Mouse (Mus musculus) retina, adult 2 months (tissue): Measurements from ENCODE around the gene Cemip.

Source experiments
- DNase-seq: peaks from one replicate; pipeline ENCODE4 v3.0.0-alpha.2; 2012; ENCODE audit warnings: low read depth, low spot score

Gene Cemip

DNA sequence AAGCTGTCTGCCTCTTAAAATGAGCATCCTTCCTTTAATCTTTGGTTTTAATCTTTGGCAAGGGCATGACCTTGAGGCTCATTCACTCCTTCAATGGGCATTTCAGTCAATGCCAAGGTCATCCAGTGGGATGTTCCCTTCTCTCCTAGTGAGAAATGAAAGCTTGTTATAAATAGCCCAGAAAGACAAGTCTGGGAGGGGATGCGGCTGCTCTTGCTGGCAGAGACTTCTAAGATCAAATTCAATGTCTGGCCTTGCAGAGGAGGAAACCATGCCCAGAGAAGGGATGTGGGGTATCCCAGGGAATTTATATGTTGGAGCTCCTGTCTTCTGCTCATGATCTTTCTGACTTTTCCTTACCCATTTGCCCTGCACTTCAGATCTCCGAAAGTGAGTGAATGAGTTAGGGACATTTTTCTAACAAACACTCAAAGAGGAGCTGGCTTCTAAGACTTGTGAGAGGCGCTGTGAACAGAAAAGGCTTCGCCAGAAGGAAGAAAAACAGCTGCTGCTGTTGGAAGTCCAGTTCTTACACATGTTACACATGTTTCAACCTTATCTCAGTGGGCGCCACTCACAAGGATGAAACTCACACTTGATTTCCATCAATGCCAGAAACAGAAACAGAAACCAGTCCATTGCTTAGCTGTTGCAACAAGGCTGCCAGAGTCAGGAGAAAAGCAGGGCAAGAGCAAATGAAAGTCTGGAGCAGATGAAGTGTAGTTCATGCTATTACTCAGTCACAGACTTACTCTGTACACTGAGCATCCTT, 120.1 kb downstream of the Cemip start:
- no peak for DNase-seq

DNA sequence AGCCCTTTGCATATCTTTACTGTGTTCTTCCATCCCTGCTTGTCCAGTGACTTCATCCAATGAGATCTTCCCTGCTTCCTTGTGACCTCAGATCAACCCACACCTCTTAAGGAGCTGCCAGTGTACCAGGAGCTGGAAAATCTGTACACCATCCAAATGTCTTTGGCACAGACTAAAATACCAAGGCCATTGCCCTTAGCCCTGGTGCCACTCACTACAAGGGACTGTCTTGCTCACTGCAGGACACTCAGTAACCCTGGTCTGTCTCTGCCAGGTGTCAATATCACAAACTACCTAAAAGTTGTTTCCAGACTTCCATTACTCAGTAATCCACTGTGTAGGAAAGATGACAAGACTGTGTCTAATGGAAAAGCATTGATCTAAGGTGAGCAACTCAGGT, 121.1 kb downstream of the Cemip start:
- no peak for DNase-seq

DNA sequence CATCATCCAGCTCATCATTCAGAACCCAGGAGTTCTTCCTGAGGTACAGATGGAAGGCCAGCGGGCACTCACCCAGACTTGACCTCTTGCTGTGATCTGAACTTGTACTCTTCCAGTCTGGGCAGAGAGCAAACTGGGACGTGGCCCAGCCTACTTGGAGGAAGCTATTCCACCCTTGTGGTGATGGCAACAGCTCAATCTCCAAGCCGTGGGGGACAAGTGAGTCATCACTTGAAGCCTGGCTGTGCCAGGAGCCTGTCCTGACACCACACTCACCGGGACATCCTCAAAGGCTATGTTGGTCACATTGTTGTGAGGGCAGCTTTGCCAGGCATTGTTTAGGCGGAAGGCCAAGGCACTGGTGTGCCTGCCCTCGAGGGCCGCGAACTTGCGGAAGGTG, 133.8 kb downstream of the Cemip start:
- no peak for DNase-seq

DNA sequence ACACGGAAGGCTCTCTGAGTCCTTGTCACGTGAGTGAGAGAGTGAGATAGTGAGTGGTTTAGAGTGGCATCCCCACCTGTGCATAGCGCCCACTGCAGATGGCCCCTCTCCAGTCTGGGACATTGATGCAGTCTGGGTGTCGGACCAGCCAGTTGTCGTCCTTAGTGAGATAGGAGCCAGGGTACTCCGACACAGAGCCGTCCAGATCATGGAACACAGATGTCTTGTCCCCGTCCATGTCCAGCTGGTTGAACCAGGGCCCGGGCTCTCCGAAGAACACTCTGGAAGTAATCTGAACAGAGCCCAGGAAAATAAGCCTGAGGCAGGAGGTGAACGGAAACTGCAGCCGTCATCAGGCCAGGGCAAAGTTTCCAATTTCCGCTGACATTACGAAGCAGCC, 135.0 kb downstream of the Cemip start:
- DNase-seq: no peak

DNA sequence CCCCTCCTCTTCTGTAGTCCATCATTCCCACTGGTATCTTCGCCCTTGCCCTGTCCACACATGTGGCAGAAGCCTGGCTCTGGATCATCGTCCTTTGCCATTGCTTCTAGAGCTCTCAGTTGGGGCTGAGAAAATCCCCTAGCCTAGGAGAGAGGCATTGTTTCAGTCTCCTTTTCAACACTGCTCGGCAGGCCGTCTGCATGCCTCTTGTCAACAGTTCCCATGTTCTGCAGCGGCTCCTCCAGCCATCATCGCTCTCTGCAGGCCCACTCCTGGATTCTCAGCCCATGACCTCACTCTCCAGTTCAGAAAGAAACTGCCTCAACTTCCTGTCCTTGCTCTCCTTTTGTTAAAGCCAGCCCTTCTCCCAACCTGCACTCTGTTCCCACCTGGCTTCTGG, 136.6 kb downstream of the Cemip start:
- no peak for DNase-seq

DNA sequence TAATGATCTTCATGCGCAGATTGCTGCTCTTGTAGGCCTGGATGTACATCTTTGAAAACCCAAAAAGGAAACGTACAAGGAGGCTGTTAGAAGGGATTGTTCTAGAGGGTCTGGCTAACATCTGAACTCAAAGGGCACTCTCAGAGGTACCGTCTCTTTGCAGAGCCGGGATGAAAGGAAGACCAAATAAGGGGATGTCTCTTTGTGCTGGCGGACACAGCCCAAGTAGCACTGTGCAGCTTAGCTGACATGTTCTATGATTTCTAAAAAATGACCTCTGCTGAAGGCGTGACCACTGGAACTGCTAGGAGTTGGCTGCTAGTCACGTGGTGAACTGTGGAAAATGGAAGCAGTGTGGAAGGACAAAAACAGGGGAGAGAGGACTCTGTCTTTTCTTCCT, 137.6 kb downstream of the Cemip start:
- DNase-seq: no peak

DNA sequence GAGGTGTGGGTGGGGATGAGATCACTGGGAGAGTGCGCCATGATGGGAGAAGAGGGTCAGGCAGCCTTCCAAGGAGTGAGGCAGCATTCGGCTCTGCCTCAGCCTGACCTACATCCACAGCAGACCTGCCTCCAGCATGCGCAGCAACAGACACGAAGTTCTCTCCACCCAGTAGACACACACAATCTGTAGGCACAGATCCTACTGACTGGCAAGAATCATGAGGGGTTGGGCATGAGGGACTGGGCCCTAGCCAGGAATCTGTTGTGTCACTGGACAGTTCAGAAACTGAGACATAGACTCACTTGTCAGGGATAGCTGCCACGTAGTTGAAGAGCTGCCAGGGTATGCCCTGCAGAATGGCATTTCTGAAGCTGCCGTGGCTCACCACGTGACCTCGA, 144.6 kb downstream of the Cemip start:
- no peak for DNase-seq

DNA sequence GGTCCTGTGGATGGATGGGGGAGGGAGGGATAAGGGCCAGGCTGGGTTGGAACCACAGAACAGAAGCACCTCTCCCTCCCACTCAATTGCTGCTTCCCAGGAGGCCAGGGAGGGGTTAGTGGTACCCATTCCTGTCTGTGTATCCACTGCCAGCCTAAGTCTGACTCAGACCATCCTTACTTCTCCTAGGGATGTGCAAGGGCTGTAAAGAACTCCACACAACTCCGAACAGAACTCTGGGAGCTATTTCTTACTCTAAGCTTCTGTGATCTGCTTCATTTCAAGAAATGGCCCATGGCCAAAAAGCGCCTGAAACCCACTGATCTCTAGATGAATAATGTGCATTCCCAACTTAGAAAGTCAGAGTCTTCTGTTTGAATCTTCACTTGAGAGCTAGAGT, 146.2 kb downstream of the Cemip start:
- no peak for DNase-seq

DNA sequence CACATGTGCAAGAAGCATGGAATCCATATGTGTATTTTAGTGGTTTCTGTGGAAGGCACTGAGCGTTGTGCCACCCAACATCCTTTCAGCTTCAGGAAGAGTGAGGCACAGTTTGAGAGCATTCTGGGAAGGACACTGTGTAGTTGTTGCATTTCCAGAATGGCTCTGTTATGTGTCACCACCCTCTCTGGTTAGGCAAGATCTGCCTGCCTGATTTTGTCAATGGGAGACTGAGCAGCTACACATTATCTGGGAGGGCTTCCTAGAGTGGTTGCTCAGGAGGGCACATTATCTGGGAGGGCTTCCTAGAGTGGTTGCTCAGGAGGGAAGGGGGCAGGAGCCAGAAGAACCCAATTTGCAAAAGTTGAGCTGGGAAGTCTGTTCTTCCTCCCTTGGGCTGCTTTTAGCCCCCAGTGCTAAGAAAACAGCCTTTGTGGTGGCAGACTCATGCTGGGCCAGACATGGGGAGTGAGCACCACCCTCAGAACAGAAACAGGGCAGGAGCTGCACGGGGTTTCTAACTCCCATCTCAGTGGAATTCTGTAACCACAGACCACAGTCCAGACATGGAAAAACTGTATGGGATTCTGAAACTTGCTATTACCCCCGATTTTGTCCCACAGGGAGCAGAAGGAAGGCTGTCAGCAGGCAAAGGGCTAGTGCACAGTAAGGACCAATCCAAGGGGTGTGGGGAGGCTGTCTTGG, 147.1 kb downstream of the Cemip start:
- no peak for DNase-seq

DNA sequence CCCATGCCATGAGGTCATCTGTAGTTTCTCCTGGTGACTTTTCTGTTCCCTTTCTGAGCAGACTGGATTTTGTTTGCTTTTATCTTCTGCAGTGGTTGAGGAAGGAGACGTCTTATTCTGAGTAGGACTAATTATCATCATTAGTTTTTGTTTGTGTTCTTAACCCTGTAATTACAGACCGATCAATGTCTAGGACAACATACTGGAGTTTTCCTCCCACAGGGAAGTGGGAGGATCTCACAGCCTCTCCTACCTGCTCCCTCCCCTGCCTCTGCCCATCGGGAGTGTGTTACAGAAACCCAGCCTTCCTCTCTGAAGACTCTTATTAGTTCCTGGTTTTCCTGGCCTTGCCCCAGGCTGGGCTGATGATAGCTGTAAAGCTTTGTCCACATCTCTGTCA, 164.7 kb downstream of the Cemip start:
- no peak for DNase-seq

DNA sequence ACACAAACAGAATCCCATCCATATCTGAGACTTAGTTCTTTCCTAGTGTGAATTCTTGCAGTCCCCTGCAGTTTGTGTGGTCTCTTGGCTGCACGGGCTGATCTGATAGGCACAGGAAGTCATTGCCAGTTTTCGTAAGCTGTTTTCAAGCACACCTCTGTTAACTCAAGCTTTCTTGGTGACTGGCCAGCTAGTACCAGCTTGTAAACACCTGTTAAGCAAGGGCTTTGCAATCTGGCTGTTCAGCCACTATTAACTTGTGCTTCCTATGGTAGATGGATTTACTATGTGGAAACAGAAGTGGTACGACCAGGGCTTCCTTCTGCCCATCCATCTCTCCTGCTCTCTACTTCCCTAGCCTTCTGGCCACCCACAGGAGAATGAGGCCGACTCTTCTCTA, 166.1 kb downstream of the Cemip start:
- no peak for DNase-seq

DNA sequence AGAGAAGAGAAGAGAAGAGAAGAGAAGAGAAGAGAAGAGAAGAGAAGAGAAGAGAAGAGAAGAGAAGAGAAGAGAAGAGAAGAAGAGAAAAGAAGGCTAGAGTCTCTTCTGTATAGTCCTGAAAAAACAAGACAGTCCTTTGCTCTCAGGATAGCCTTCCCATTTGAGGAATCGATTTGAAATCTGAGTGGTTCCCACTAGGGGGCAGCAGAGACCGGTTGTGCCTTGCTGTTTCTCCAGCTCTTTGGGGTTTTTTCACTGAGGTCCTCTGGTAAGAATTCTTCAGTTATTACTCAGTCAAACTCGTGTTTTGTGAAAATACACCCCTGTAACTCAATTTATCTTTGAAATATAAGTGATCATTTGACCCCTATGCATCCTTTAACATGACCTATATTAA, 171.7 kb downstream of the Cemip start:
- DNase-seq: peak; percentile 42

DNA sequence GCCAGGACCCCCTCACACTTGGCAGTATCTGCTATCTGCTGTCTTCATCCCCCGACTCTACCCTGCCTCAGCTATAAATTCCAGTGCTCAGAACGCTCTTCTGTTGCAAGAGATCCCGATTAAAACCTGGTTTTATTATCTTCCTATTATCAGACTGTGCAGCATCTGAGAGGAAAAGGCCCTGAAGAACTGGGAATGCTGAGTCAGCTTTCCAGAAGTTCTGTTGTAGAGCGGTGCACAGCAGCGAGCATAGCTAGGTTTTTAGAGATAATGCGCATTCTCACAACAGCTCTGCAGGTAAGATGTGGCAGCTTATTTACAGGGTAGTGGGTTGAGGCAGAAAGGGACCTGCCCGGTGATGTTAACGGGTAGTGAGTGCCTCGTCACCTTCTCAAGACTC, 172.3 kb downstream of the Cemip start:
- no peak for DNase-seq

DNA sequence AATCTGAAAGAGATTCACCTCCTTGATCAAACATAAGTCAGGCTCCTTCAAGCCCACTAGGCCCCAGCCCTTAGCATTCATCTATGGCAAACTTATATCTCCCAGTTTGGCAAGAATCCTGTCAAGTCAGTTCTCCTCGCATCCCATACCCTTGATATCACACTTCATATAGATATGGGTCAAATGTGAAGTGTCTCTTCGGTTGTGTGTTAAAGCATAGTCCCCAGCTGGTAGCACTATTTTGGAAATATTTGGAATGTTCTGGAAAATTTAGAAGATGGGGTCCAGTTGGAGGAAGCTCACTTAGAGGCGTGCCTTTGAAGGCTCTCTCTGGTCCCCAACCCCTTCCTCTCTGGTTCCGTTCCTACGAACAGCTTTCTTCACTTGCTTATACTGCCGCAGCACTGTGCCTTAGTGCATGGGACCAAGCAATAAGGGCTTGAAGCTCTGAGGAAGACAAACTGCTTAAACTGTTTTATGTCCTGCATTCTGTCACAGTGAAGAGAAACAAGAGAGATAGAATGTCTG, 172.8 kb downstream of the Cemip start:
- DNase-seq: no peak

DNA sequence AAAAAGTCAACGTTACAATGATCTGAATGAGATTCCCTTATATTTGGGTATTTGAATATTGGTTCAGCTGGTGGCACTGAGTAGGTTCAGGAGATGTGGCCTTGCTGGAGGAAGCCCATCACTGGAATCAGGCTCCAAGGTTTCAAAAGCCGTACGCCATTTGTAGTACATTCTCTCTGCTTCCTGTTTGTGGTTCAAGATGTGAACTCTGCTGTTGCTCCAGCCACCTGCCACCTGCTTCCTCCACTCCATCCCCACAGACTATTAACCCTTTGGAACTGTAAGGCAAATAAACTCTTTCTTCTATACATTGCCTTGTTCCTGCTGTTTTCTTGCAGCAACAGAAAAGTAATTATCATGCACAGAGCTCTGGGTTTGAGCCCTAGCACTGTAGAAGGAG, 174.4 kb downstream of the Cemip start:
- no peak for DNase-seq

DNA sequence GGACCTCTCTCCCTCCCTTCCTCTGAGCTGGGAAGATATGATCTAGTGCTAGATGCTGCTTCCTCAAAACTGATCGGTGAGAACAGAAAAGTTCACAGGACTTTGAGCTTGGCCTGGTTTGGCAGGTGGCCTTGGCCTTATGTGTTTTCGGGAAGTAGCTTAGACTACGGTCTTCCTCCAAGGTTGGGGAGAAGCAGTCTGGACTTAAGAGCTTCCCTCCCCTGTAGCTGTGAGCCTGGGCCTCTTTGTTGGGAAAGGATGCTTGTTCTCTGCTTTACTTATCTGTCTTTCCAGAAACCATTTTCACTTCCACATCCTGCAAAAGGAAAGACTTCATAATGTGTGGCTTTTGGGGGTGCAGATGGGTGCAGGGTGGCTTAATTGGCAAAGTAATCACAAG, 181.5 kb downstream of the Cemip start:
- no peak for DNase-seq

DNA sequence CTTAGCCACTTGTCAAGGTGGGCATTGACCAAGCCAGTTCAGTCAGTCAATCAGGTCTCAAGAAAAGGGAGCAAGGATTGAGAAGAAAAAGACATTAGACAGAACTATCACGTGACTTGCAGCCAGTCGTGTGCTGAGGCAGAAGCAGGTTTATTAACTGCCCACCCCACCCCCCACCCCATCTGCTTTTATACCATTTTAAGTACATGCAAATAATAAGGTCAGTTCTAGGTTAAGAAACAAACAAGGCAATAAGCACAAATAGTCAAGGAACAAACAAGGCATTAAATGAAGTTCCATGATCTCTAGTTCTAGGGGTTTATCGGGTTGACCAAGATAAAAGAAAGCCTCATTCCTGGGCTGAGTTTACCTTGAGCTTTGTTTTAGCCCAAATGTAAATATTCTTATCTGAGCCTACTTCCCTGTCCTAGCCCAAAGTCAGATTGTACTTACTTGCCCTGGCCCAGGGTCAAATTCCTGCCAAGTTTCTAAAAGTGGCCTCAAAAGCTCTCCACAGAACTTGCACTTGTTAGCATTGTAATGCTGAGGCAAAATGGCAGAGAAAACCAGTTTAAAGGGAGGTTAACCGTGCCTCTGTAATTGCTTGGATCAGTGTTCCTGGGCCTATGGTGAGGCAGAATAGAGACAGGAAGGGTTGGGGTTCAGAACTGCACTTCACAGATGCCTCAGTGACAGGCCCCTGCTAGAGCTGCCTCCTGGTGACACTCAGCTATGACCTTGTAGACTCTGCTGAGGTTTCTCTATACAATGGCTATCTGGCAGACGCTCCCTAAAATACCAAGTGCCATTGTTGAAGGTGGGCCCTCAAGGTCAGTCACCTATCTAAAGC, 183.8 kb downstream of the Cemip start:
- no peak for DNase-seq

DNA sequence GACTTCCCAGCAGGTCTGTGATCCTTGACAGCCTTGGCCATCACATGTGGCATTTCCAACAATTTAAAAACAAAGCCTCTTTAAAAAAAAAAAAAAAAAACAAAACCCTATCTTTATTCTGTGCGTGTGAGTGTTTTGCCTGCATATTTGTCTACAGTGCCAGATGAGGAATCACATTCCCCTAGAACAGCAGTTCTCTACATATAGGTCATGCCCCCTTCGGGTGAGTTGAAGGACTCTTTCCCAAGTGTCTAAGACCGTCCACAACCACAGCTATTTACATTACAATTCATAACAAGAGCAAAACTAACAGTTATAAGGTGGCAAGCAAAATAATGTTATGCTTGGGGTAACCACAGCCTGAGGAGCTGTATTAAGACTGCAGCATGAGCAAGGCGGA, 184.9 kb downstream of the Cemip start:
- DNase-seq: no peak

DNA sequence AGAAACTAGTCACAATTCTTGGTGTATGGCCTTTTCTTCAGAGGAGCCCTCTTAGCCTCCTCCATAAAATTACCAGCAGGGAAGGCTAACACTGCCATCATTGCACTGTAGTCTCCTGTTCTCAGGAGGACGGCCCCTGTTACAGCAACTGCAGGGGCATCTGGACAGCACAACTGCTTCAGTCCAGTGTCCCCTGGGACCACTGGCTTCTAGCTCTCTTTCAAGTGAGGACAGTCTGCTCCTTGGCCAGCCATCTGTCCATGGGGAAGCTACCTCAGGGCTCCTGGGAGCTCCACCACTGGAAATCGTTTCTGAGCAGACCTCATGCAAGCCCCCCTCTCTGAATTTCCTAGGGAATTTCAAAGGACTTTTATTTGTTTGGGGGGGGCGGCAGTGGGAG, 185.8 kb downstream of the Cemip start:
- no peak for DNase-seq

DNA sequence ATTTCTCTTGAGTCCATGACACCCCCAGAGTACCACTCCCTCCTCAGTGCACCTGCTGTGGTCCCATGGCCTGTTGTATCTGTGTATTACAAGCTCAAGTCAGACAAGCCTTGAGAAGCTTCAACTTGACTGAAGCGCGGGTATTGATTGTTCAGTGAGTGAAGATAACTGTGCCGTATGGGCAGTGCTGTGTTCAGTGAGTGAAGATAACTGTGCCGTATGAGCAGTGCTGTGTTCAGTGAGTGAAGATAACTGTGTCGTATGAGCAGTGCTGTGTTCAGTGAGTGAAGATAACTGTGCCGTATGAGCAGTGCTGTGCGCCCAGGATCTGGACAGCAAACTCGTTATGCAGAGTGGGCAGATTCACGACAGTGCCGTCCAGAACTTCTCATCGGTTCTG, 188.0 kb downstream of the Cemip start:
- no peak for DNase-seq

DNA sequence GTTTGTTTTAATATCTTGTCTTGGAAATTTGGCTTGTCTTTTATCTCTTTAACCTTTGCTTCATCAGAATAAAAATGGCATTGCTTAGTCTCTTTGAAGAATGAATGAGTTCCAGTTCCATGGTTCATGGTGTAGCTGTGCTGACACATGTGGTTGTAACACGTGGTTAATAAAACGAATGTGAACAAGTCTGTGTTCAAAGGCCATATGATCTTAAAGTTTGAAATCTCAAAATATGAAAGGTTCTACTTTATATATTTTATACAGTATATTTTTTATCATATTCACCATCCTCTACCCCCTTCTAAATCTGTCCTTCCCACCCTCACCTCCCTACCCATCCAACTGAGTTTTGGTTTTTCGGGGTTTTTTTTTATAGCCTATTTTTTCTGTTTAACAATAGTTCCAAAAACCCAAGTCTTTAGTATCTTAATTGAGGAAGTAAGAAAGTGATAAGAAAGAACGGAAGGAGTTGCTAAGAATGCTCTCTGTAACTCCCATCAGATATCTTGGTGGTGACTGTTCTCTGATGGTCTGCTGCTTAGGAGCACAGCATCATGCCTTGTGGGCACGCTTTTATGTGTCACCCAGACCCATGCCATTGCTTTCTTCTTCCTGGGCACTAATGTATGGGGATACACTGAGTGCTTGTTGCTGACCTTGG, 190.1 kb downstream of the Cemip start:
- DNase-seq: no peak

DNA sequence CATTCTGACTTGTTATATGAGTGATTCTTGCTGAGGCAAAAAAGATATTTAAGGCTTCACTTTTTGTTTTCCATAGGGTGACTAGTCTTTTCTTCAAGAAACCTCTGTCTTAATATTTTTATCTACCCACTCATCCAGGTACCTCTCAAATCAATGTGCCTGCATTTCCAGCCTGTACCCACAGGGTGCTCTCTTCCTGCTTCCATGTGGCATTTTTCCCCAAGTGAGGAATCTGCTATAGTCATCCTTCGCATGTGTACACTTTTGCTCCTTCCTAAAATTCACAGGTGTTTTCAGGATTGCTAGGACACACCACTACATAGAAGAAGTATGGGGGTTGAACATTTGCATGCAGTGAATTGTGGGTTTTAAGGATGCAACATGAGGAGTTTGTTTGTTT, 192.0 kb downstream of the Cemip start:
- no peak for DNase-seq
